Mouse (Mus musculus) bone marrow, adult 2 months (tissue): ENCODE data around the gene Srf.

Experiments used
- CTCF ChIP-seq: fragments of 200-500 bp; IDR thresholded peaks from 2 replicates; pipeline ENCODE4 v1.5.1; 2011; ENCODE audit warnings: low read length, control low read depth; ENCODE audit not compliant: control insufficient read depth, insufficient read depth
- POLR2A ChIP-seq: fragments of 200-500 bp; IDR thresholded peaks from 2 replicates; pipeline ENCODE4 v1.6.1; 2011; ENCODE audit warnings: low read depth, mild to moderate bottlenecking, control low read depth, low read length, borderline replicate concordance; ENCODE audit not compliant: control insufficient read depth

DNA sequence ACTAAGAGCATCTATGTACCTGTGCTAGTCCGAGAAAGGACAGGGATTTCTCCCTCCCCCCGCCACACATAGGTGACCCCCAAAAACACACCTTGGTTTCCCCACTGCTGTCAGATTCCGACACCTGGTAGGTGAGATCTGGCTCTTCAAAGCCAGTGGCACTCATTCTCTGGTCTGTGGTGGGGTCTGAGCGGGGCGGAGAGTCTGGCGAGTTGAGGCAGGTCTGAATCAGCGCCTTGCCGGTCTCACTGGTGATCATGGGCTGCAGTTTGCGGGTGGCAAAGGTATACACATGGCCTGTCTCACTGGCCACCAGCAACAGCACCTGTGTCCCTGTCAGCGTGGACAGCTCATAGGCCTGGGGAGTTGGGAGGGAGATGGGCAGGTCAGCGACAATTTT lies 2.5 kb downstream of the Srf start:
- no peak for TF ChIP-seq POLR2A
- TF ChIP-seq CTCF: no peak
